Mouse (Mus musculus): ENCODE measurements around the gene Crebrf. TPM values are rescaled to one million over a fixed set of nuclear protein-coding genes. Genes with fewer than 3 reads are reported as not detected.
A peak's percentile ranks its signal among the peaks of the same experiment; 100 is the strongest.

Crebrf gene
- total and polyA plus RNA-seq, 3 experiments, result 1.3 to 3.8 TPM; not detected in 1

GRCm38 (mm10) chr17:26816810-26817209 lies 101.4 kb downstream of the Crebrf start:
- no peak overlapping the region for H3K9ac ChIP-seq (ENCODE audit: control insufficient read depth, low read depth, low read length, poor library complexity, severe bottlenecking)
- H3K4me3 ChIP-seq (ENCODE audit: control insufficient read depth in 1 of 2, insufficient read depth in 1 of 2, low read depth in 2 of 2, low read length in 2 of 2), result no peak overlapping the region
- H3K79me2 ChIP-seq (ENCODE audit: control insufficient read depth, insufficient read depth, low read length, poor library complexity), result no peaks in the 10 kb centered on the region
- H3K27me3 ChIP-seq (ENCODE audit: control insufficient read depth in 1 of 2, insufficient read depth in 2 of 2, low read length in 2 of 2), result peaks cover 7 to 23% of the 10 kb centered on the region in 2 experiments; a peak in 3 of 4 replicates
- no peaks in the 10 kb centered on the region for H3K36me3 ChIP-seq (ENCODE audit: control insufficient read depth in 1 of 2, insufficient read depth in 2 of 2, low read length in 2 of 2)
- no peaks in the 10 kb centered on the region for H3K4me1 ChIP-seq (ENCODE audit: control insufficient read depth in 1 of 2, insufficient read depth in 2 of 2, low read length in 2 of 2)
- DNase-seq (ENCODE audit: low read depth, low spot score), result peak; percentile 9
- no peak for TF ChIP-seq CHD2 (IDR thresholded peaks at IDR 0.05; ENCODE audit: low read length)
- no peak for TF ChIP-seq JUND (IDR thresholded peaks at IDR 0.05; ENCODE audit: low read depth, low read length)
- TF ChIP-seq POLR2AphosphoS5 (IDR thresholded peaks at IDR 0.05; ENCODE audit: borderline replicate concordance, low read depth, low read length), result no peak
- no peak for TF ChIP-seq ETS1 (IDR thresholded peaks at IDR 0.05; ENCODE audit: low read depth, low read length)
- no peak for TF ChIP-seq BHLHE40 (IDR thresholded peaks at IDR 0.05; ENCODE audit: borderline replicate concordance, low read depth, low read length)
- TF ChIP-seq POLR2AphosphoS2 (IDR thresholded peaks at IDR 0.05; ENCODE audit: low read length), result no peak
- no peak for TF ChIP-seq USF2 (IDR thresholded peaks at IDR 0.05; ENCODE audit: borderline replicate concordance in 1 of 2, insufficient read depth in 1 of 2, low read depth in 1 of 2, low read length in 2 of 2)
- no peak for TF ChIP-seq RCOR1 (IDR thresholded peaks at IDR 0.05; ENCODE audit: low read depth, low read length)
- TF ChIP-seq ZMIZ1 (IDR thresholded peaks at IDR 0.05; ENCODE audit: low read depth, low read length), result no peak
- no peak for TF ChIP-seq ZC3H11A (IDR thresholded peaks at IDR 0.05; ENCODE audit: low read depth, low read length)
- TF ChIP-seq MXI1 (IDR thresholded peaks at IDR 0.05; ENCODE audit: low read depth, low read length), result no peak
- no peak overlapping the region for H3K27ac ChIP-seq (ENCODE audit: control insufficient read depth, low read depth, low read length)
- no peaks in the 10 kb centered on the region for H3K9me3 ChIP-seq (replicated peaks; ENCODE audit: insufficient read depth, low read length)

DNA sequence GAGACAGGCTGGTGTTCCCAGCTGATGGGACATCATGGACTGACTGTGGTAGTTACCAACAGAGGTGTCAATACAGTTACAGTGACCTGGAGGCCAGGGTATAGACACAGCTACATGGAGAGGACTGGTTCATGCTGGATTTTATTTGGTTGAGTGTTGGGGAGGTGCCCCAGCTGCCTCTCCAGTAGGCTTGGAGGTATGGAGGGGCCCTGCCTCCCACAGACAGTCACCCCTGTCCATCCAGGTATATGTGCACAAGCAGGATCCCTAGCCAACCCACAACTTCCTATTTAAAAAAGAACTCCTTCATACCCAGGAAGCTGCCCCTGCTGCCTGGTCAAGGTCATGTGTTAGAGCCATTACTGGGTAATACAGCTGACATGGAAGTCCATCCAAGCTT lies 102.3 kb downstream of the Crebrf start:
- TF ChIP-seq USF2 (IDR thresholded peaks at IDR 0.05; ENCODE audit: borderline replicate concordance in 1 of 2, insufficient read depth in 1 of 2, low read depth in 1 of 2, low read length in 2 of 2) (no peak), HCFC1 (IDR thresholded peaks at IDR 0.05; ENCODE audit: low read depth, low read length) (no peak), GABPA (IDR thresholded peaks at IDR 0.05; ENCODE audit: low read depth, low read length) (no peak), POLR2AphosphoS5 (IDR thresholded peaks at IDR 0.05; ENCODE audit: borderline replicate concordance, low read depth, low read length) (no peak), MAZ (IDR thresholded peaks at IDR 0.05; ENCODE audit: low read depth, low read length) (no peak), ZC3H11A (IDR thresholded peaks at IDR 0.05; ENCODE audit: low read depth, low read length) (no peak), TBP (IDR thresholded peaks at IDR 0.05; ENCODE audit: low read depth, low read length) (no peak), MXI1 (IDR thresholded peaks at IDR 0.05; ENCODE audit: low read depth, low read length) (no peak), RAD21 (IDR thresholded peaks at IDR 0.05; ENCODE audit: low read depth, low read length) (no peak), MAX (IDR thresholded peaks at IDR 0.05; ENCODE audit: low read length) (no peak), GATA1 (IDR thresholded peaks at IDR 0.05; ENCODE audit: low read depth, low read length) (no peak), BHLHE40 (IDR thresholded peaks at IDR 0.05; ENCODE audit: borderline replicate concordance, low read depth, low read length) (no peak), RCOR1 (IDR thresholded peaks at IDR 0.05; ENCODE audit: low read depth, low read length) (no peak), MEF2A (IDR thresholded peaks at IDR 0.05; ENCODE audit: extremely low read depth, insufficient replicate concordance, low read depth, low read length, poor library complexity, severe bottlenecking) (no peak), CHD1 (IDR thresholded peaks at IDR 0.05; ENCODE audit: low read depth, low read length) (no peak)
- Histone ChIP-seq H3K27me3 (ENCODE audit: control insufficient read depth in 1 of 2, insufficient read depth in 2 of 2, low read length in 2 of 2) (peaks cover 7 to 21% of the 10 kb centered on the region in 2 experiments; a peak in 3 of 4 replicates), H3K27ac (ENCODE audit: control insufficient read depth, low read depth, low read length) (no peak overlapping the region), H3K9me3 (replicated peaks; ENCODE audit: insufficient read depth, low read length) (no peaks in the 10 kb centered on the region), H3K79me2 (ENCODE audit: control insufficient read depth, insufficient read depth, low read length, poor library complexity) (no peaks in the 10 kb centered on the region), H3K36me3 (ENCODE audit: control insufficient read depth in 1 of 2, insufficient read depth in 2 of 2, low read length in 2 of 2) (no peaks in the 10 kb centered on the region), H3K4me3 (ENCODE audit: control insufficient read depth in 1 of 2, insufficient read depth in 1 of 2, low read depth in 2 of 2, low read length in 2 of 2) (no peak overlapping the region), H3K9ac (ENCODE audit: control insufficient read depth, low read depth, low read length, poor library complexity, severe bottlenecking) (no peak overlapping the region), H3K4me1 (ENCODE audit: control insufficient read depth in 1 of 2, insufficient read depth in 2 of 2, low read length in 2 of 2) (no peaks in the 10 kb centered on the region)
- DNase-seq (ENCODE audit: low read depth, low spot score), result no peak

Measured in MEL (cell line).